Mouse (Mus musculus): ENCODE measurements at regions not wholly inside any gene's neighbourhood (a gene's known extent, or its start where the extent isn't known, plus 50 kb on each side); places are given as distances from the start of the nearest gene placed in this dataset.

DNA sequence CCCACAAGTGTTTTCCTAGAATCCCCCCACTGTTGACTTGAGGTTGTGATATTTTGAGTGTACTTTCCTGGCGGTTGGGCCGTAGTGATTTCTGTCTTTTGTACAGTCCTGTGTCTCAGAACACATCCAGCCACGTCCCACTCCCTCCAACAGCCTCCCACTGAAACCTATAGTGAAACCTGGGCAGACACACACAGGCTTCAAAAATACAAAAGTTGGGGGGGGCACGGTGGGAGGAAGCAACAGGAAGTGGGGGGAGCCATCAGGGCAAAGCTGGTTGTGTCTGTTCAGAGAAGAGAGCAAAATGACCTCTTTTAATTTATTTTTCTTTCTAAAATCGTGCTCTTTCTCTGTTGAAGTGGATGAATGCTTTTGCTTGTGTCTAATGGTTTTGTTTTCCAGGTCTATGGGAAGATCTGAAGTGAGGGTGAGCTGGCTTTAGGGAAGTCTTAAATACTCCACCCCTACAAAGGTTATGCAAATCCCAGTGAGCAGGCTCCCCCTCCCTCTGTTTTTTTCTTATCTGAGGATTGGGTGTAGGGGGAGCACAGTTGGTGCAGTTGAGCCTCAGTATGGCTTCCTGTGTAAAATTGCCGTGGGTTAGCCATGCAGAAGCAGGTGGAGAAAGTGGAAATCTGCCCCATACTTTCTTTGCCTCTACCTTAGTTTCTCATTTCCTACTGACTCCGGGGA lies 164.1 kb upstream of the Mrps10 start:
- in situ Hi-C loops (cut with MboI; ENCODE audit: low pct_ligation_motif_present, low pct_unique_long_range_greater_than_20kb, low sequenced_read_pairs) = no loop called here
- Histone ChIP-seq H3K79me2 (replicated peaks; ENCODE audit: control insufficient read depth, extremely low read depth, insufficient read depth, poor library complexity, severe bottlenecking) (no peaks in the 10 kb centered on the region), H3K36me3 (replicated peaks in 1 of 2; ENCODE audit: control insufficient read depth in 1 of 2, insufficient read depth in 1 of 2, low read length in 1 of 2) (no peaks in the 10 kb centered on the region), H3K4me3 (replicated peaks in 1 of 3; ENCODE audit: low read depth in 2 of 3, low read length in 2 of 3, poor library complexity in 1 of 3) (no peak overlapping the region), H3K27ac (ENCODE audit: insufficient read depth, low read depth) (no peak overlapping the region), H3K4me2 (ENCODE audit: insufficient read depth, low read depth, poor library complexity, severe bottlenecking) (no peak overlapping the region), H3K9me3 (replicated peaks; ENCODE audit: low read length) (no peaks in the 10 kb centered on the region), H3K4me1 (ENCODE audit: control insufficient read depth in 1 of 2, insufficient read depth in 2 of 2) (peaks cover 0 to 16% of the 10 kb centered on the region in 2 experiments; a peak in 2 of 4 replicates), H3K27me3 (replicated peaks) (no peaks in the 10 kb centered on the region), H3K9ac (ENCODE audit: insufficient read depth, low read depth) (no peak overlapping the region)
- DNase-seq (ENCODE audit: extremely low read depth) = no peak
- dilution Hi-C loops (cut with MboI; ENCODE audit: extremely low pct_ligation_motif_present, extremely low pct_unique_long_range_greater_than_20kb, low sequenced_read_pairs) = no loop called here
- no peak for TF ChIP-seq NELFE (IDR thresholded peaks at IDR 0.05; ENCODE audit: low read depth, low read length)
- no peak for TF ChIP-seq ETS1 (conservative IDR thresholded peaks at IDR 0.05; ENCODE audit: low read depth, low read length)
- TF ChIP-seq JUND (conservative IDR thresholded peaks at IDR 0.05; ENCODE audit: low read depth, low read length) = no peak
- no peak for TF ChIP-seq TBP (conservative IDR thresholded peaks at IDR 0.05; ENCODE audit: low read depth, low read length)
- no peak for TF ChIP-seq CTCF (conservative IDR thresholded peaks at IDR 0.05 in 1 of 2, IDR thresholded peaks at IDR 0.05 in 1 of 2; ENCODE audit: low read depth in 2 of 2, low read length in 2 of 2)
- no peak for TF ChIP-seq UBTF (IDR thresholded peaks at IDR 0.05; ENCODE audit: low read depth, low read length)

DNA sequence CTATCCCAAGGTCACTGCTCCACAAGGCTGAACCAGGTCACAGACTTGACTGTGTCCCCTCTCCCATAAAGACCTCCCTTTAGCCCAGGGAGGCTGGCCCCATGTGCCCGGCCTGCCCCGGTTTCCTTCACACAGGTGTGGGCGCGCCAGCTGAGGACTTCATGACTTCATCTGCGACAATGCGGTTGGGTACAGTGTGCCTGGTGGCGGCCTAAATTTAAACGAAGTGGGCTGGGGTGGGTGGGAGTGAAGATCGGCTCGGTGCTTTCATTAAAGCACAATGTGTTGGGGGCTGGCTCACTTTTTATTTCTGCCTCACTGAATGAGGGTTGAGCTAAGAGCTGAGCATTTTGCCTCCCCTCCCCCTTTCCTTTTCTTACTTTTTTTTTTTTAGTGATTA lies 169.5 kb upstream of the Mrps10 start:
- dilution Hi-C loops (cut with MboI; ENCODE audit: extremely low pct_ligation_motif_present, extremely low pct_unique_long_range_greater_than_20kb, low sequenced_read_pairs) (no loop called here), in situ Hi-C loops (cut with MboI; ENCODE audit: low pct_ligation_motif_present, low pct_unique_long_range_greater_than_20kb, low sequenced_read_pairs) (no loop called here)
- H3K9me3 ChIP-seq (replicated peaks; ENCODE audit: low read length) = no peaks in the 10 kb centered on the region
- H3K9ac ChIP-seq (ENCODE audit: insufficient read depth, low read depth) = no peak overlapping the region
- H3K4me2 ChIP-seq (ENCODE audit: insufficient read depth, low read depth, poor library complexity, severe bottlenecking) = no peak overlapping the region
- TF ChIP-seq BHLHE40 (IDR thresholded peaks at IDR 0.05; ENCODE audit: low read depth, low read length) (0 out of 2 replicates have a peak, but pooled peaks have one; percentile 7), USF2 (conservative IDR thresholded peaks at IDR 0.05; ENCODE audit: low read depth, low read length) (no peak)
- no peak overlapping the region for H3K4me3 ChIP-seq (replicated peaks in 1 of 3; ENCODE audit: low read depth in 2 of 3, low read length in 2 of 3, poor library complexity in 1 of 3)
- no peaks in the 10 kb centered on the region for H3K27me3 ChIP-seq (replicated peaks)
- H3K79me2 ChIP-seq (replicated peaks; ENCODE audit: control insufficient read depth, extremely low read depth, insufficient read depth, poor library complexity, severe bottlenecking) = no peaks in the 10 kb centered on the region
- no peak for DNase-seq (ENCODE audit: extremely low read depth)
- H3K36me3 ChIP-seq (replicated peaks in 1 of 2; ENCODE audit: control insufficient read depth in 1 of 2, insufficient read depth in 1 of 2, low read length in 1 of 2) = no peaks in the 10 kb centered on the region
- H3K4me1 ChIP-seq (ENCODE audit: control insufficient read depth in 1 of 2, insufficient read depth in 2 of 2) = peaks cover 2 to 38% of the 10 kb centered on the region in 2 experiments; a peak in 3 of 4 replicates
- H3K27ac ChIP-seq (ENCODE audit: insufficient read depth, low read depth) = no peak overlapping the region

- H3K4me1 ChIP-seq (ENCODE audit: control insufficient read depth in 1 of 2, insufficient read depth in 2 of 2) = peaks cover 2 to 33% of the 10 kb centered on the region in 2 experiments; a peak in 3 of 4 replicates
- in situ Hi-C loops (cut with MboI; ENCODE audit: low pct_ligation_motif_present, low pct_unique_long_range_greater_than_20kb, low sequenced_read_pairs) = no loop called here
- TF ChIP-seq IRF4 (IDR thresholded peaks at IDR 0.05; ENCODE audit: low read depth, low read length) = no peak
- TF ChIP-seq EP300 (IDR thresholded peaks at IDR 0.05; ENCODE audit: low read length) = no peak
- no peak for TF ChIP-seq NRF1 (IDR thresholded peaks at IDR 0.05; ENCODE audit: low read depth, low read length)
- no peak for TF ChIP-seq RAD21 (IDR thresholded peaks at IDR 0.05; ENCODE audit: low read depth, low read length)
- no peak for TF ChIP-seq MXI1 (IDR thresholded peaks at IDR 0.05; ENCODE audit: low read depth, low read length)
- TF ChIP-seq HCFC1 (IDR thresholded peaks at IDR 0.05; ENCODE audit: low read depth, low read length) = no peak
- TF ChIP-seq USF1 (IDR thresholded peaks at IDR 0.05; ENCODE audit: low read depth, low read length) = no peak
- no peak for TF ChIP-seq POLR2A (IDR thresholded peaks at IDR 0.05; ENCODE audit: low read depth, low read length)
- no peak for TF ChIP-seq SMC3 (IDR thresholded peaks at IDR 0.05; ENCODE audit: low read depth, low read length)
- TF ChIP-seq PAX5 (IDR thresholded peaks at IDR 0.05; ENCODE audit: low read length) = no peak
- TF ChIP-seq MYC (IDR thresholded peaks at IDR 0.05; ENCODE audit: low read depth, low read length) = no peak
- TF ChIP-seq GABPA (IDR thresholded peaks at IDR 0.05; ENCODE audit: insufficient replicate concordance, low read depth, low read length) = no peak
- TF ChIP-seq SIN3A (IDR thresholded peaks at IDR 0.05; ENCODE audit: low read length) = no peak
- TF ChIP-seq KAT2A (IDR thresholded peaks at IDR 0.05; ENCODE audit: insufficient replicate concordance, low read length) = no peak
- no peak for TF ChIP-seq MEF2A (IDR thresholded peaks at IDR 0.05; ENCODE audit: borderline replicate concordance, low read depth, low read length)
- TF ChIP-seq E2F4 (IDR thresholded peaks at IDR 0.05; ENCODE audit: insufficient replicate concordance, low read depth, low read length) = no peak
- no peak for TF ChIP-seq CTCF (conservative IDR thresholded peaks at IDR 0.05 in 1 of 2, IDR thresholded peaks at IDR 0.05 in 1 of 2; ENCODE audit: low read depth in 2 of 2, low read length in 2 of 2)
- no peak for TF ChIP-seq USF2 (conservative IDR thresholded peaks at IDR 0.05; ENCODE audit: low read depth, low read length)
- TF ChIP-seq ZC3H11A (IDR thresholded peaks at IDR 0.05; ENCODE audit: low read depth, low read length) = no peak
These were observed 170.7 kb upstream of the Mrps10 start for GRCm38 (mm10) chr17:47197957-47198356.

More at GRCm38 (mm10) chr17:47197957-47198356, 170.7 kb upstream of the Mrps10 start:
- no peak overlapping the region for H3K4me2 ChIP-seq (ENCODE audit: insufficient read depth, low read depth, poor library complexity, severe bottlenecking)
- H3K4me3 ChIP-seq (replicated peaks in 1 of 3; ENCODE audit: low read depth in 2 of 3, low read length in 2 of 3, poor library complexity in 1 of 3) = no peak overlapping the region
- no peaks in the 10 kb centered on the region for H3K36me3 ChIP-seq (replicated peaks in 1 of 2; ENCODE audit: control insufficient read depth in 1 of 2, insufficient read depth in 1 of 2, low read length in 1 of 2)
- no peak overlapping the region for H3K27ac ChIP-seq (ENCODE audit: insufficient read depth, low read depth)
- no peak overlapping the region for H3K9ac ChIP-seq (ENCODE audit: insufficient read depth, low read depth)
- no peak for DNase-seq (ENCODE audit: extremely low read depth)
- no peaks in the 10 kb centered on the region for H3K9me3 ChIP-seq (replicated peaks; ENCODE audit: low read length)
- no peaks in the 10 kb centered on the region for H3K79me2 ChIP-seq (replicated peaks; ENCODE audit: control insufficient read depth, extremely low read depth, insufficient read depth, poor library complexity, severe bottlenecking)
- H3K27me3 ChIP-seq (replicated peaks) = no peaks in the 10 kb centered on the region
- dilution Hi-C loops (cut with MboI; ENCODE audit: extremely low pct_ligation_motif_present, extremely low pct_unique_long_range_greater_than_20kb, low sequenced_read_pairs) = no loop called here

Measured in CH12.LX (cell line).